Mouse (Mus musculus) forelimb bud, embryonic 11.5 days (tissue): ENCODE measurements around the gene Bach2.

Experiments
- DNase-seq: peaks from one replicate; pipeline ENCODE4 v3.0.0-alpha.2; 2012; ENCODE audit warnings: low read depth, low spot score

The Bach2 gene

DNA sequence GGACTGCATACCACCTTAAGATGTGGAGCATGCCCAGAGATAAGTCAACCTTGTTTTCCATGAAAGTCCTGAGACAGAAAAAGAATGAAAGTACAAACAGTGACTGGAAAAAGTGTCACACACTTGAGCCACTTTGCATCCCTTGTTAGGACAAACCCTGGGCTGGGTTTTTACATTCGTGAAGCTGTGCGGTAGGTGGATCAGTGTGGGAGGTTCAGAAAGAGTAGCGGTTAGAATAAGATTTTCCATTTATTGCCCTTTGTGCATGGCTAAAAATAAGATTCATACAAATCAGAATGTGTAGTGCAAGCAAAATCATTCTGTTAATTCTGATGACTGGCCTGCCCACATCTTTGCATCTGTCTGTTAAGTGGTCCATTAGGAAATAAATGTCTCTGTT lies 187.0 kb downstream of the Bach2 start:
- no peak for DNase-seq

DNA sequence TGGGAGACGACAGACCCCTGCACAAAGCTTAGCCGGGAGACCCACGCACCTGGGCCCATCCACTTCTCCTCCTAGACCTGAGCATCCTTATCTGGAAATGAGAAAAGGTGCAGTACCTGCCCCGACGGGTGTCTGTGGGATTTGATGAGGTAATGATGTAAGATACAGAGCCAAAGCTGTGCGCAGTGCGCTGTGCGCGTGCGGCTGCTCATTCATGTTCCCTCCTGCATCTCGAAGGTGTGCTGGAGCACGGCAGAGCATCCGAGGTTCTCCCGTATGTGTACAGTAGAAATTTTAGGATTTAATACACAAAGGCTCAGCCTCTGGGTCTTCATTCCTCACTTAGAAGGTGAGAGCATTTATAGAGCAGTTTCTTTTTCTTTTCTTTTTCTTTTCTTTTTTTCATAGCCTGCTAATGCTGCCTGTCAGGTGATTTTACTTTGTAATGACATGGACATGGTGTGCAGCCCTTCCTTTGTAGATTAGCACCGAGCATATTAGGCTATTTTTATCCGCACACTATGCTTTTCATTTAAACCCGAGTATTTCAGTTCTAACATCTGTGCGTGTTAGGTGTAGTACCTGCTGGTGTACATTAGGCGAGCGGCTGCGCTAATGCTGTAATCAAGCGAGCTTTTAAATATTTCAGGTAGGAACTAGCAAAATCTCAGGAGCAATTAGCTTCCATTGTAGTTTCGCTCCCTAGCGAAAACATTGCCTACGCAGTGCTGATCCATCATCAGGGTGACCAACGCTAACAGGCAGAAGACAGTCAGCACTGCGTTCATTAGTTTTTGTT lies 188.4 kb downstream of the Bach2 start:
- DNase-seq, result no peak

DNA sequence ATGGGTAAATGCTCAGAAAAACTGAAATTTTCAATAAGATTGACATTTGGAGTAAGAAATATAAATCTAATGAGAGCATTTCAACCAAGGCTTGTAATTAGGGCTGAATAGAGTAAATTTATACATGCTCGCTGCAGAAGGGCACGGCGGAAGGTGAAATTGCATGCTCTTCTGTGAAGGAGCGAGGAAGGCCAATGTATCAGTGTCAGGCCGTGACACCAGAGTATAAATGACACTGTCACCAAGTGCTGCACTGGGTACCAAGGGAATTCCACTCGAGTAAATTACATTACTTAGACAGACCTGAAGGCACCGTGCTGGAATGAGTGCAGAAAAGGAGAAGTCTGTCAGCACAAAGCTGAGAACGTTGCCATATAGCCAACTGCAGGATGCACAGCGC lies 190.1 kb downstream of the Bach2 start:
- no peak for DNase-seq

- DNase-seq, result no peak
Observed at GRCm38 (mm10) chr4:32430136-32430535, 191.5 kb downstream of the Bach2 start.

GRCm38 (mm10) chr4:32430981-32431380 lies 192.4 kb downstream of the Bach2 start:
- DNase-seq, result peak; percentile 47

GRCm38 (mm10) chr4:32432271-32432781 lies 193.7 kb downstream of the Bach2 start:
- no peak for DNase-seq

DNA sequence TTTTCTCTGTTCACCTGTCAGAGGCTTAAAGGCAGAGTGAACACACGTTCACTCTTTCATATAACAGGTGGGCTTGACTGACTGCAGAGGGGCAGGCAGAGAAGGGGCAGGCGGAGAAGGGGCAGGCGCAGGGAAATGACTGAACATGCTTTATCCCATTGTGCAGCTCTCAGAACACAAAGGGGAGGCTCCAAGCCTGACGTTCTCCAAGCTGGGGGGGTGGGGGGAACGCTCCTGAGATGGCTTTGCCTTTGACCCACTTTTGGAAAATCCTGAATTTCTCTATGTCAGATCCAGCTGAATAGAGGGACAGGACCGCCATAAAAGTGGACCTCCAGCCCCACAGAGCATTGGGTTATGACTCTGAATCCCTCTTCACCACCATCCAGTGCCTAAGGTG lies 194.3 kb downstream of the Bach2 start:
- DNase-seq, result no peak

DNA sequence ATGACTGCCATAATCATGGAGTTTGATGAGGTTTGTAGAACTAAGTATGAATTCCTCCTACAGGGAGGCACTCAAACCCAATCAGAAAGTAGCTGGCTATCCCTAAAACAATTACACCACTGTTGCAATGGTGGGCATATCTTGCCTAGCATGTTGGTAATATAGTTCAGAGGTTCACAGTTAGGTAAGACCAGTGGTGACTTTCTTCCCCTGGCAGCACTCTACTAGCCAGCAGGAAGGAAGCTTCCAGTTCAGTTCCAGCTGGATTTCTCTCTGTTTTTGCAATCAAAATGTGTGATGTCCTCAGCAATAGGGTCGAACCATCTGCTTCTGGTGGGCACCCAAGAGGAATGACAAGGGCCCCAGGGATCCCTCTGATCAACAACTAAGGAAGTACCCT lies 196.0 kb downstream of the Bach2 start:
- no peak for DNase-seq

- no peak for DNase-seq
Observed at GRCm38 (mm10) chr4:32439974-32440739, 201.6 kb downstream of the Bach2 start.

- DNase-seq, result no peak
Observed at GRCm38 (mm10) chr4:32440740-32441072, 202.1 kb downstream of the Bach2 start.

- DNase-seq, result no peak
Observed at GRCm38 (mm10) chr4:32444671-32445196, 206.1 kb downstream of the Bach2 start.

DNA sequence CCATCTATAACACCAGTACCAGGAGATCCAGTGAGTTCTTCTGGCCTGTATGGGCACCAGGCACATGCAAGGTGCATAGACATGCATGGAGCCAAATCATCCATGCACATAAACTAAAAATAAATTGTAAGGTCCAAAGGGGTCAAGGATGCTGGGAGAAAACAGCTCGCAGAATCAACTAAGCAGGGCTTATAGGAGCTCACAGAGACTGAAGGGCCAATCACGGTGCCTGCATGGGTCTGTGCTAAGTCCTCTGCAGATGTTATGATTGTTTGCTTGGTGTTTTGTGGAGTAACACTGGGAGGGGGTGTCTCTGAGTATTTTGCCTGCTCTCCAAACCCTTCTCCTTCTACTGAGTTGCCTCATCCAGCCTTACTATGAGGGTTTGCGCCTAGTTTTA lies 209.2 kb downstream of the Bach2 start:
- DNase-seq, result no peak

GRCm38 (mm10) chr4:32461986-32462385 lies 223.4 kb downstream of the Bach2 start:
- no peak for DNase-seq

GRCm38 (mm10) chr4:32463065-32463464 lies 224.5 kb downstream of the Bach2 start:
- DNase-seq, result no peak

DNA sequence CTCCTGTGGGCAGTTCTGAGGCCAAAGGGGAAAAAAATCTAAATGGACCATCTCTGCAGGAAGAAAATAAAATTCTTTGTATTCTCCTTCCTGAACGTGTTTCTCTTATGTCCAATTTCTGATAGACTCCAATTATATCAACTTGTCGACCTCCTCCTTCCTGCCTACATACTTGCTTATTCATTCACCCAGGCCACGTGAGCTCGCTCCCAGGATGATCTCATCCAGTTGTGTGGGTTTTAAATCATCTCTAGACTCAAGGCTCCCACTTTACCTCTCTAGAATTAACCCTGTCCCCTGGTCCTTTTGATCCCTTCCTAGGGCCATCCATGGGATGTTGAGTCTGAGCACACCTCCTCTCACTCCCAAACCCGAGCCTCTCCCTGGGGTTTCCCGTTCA lies 225.9 kb downstream of the Bach2 start:
- DNase-seq, result no peak

DNA sequence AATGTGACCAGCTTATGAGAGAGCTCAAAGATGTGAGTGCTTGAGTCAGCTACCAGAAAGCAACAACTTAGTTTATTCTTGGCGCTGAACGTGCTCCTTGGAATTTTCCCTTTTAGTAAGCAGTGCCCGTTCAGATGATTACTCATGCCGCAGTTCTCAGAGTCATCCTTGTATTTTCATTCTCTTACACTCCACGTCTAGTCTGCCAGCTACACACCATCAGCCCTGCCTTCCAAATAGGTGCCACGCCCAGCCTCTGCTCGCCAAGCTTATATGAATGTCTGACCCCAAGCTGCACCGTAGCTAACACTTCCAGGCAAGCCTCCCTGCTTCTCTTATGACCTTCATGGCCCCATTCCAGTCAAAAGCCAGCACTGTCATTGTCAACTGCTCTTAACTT lies 227.4 kb downstream of the Bach2 start:
- DNase-seq, result no peak

GRCm38 (mm10) chr4:32477977-32478660 lies 239.5 kb downstream of the Bach2 start:
- DNase-seq, result no peak

DNA sequence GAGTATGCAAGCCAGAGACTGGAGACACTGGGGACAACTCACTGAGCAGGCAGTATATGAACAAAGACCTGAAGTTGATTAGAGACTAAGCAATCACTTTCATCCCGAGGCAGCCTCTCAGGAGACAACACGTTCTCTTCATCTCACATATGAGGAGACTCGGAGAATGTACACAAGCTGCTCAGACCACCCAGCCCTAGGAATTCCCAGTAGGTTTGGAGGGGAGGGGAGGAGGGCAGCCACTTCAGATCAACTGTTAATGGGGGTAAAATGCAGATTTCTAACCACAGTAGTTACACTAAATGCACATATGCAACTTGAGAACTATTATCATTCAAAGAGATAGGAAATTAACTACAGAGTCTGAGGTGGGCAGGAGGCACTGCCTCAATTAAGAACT lies 240.6 kb downstream of the Bach2 start:
- no peak for DNase-seq

GRCm38 (mm10) chr4:32479801-32480700 lies 241.4 kb downstream of the Bach2 start:
- no peak for DNase-seq

DNA sequence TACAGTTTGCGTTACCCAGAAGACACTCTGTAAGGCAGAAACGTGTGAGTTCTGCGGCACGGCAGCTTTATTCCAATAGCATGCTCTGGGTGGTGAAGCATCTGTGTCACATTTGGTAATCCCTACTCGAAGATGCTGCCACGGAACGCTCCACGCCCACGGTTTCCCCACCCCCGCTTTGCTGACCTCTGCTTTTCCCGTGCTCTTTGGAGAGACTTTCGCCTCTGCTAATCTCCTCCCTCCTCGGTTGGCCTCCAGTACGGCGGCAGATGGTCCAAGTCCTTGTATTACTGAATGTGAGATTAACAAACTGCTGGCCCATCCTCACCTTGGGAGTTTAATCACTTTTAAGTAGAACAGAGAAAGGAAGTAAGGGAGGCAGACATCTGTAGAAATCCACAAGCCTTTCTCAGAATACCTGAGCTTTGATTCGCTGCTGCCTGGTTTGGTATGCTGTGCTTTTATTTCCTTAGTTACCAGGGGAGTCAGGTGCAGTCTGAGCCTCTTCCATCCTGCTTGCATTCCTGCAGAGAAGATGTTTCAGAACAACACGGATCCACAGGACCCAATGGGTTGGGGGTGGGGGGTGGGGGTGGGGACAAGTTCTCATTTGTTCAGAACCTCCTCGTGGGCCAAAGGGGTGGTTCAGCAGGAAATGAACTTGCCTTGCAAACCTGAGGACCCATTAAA lies 242.9 kb downstream of the Bach2 start:
- peak; percentile 20 for DNase-seq
